Mouse (Mus musculus) lung, embryonic 16.5 days (tissue): ENCODE measurements around the gene Pik3cb. TPM values are rescaled to one million over a fixed set of nuclear protein-coding genes. Genes with fewer than 3 reads are reported as not detected.

Experiments
- ATAC-seq: fragments of 200-750 bp; cut with Nextera tagmentation; 2 replicates; pipeline ENCODE4 v1.8.0; 2017; ENCODE audit warnings: low read depth, mild to moderate bottlenecking, moderate library complexity
- H3K27ac ChIP-seq: fragments of 300-500 bp; sonication (generic); 2 replicates; pipeline ENCODE4 v1.5.1; 2014; ENCODE audit warnings: mild to moderate bottlenecking, control low read depth, low read length
- H3K27me3 ChIP-seq: fragments of 300-500 bp; sonication (generic); 2 replicates; pipeline ENCODE4 v1.6.1; 2014; ENCODE audit warnings: low read depth, low read length, mixed read lengths; ENCODE audit not compliant: control insufficient read depth, insufficient read depth
- H3K36me3 ChIP-seq: fragments of 300-500 bp; sonication (generic); 2 replicates; pipeline ENCODE4 v1.6.1; 2014; ENCODE audit warnings: low read length; ENCODE audit not compliant: control insufficient read depth, insufficient read depth
- H3K4me1 ChIP-seq: fragments of 300-500 bp; sonication (generic); replicated peaks from 2 replicates; pipeline ENCODE4 v1.6.1; 2014; ENCODE audit warnings: low read length, mixed read lengths; ENCODE audit not compliant: control insufficient read depth, insufficient read depth
- H3K4me2 ChIP-seq: fragments of 300-500 bp; sonication (generic); 2 replicates; pipeline ENCODE4 v1.6.1; 2014; ENCODE audit warnings: low read depth, low read length, control low read depth
- H3K4me3 ChIP-seq: fragments of 300-500 bp; sonication (generic); 2 replicates; pipeline ENCODE4 v1.5.1; 2014; ENCODE audit warnings: mild to moderate bottlenecking, low read length, control low read depth
- H3K9ac ChIP-seq: fragments of 300-500 bp; sonication (generic); 2 replicates; pipeline ENCODE4 v1.6.1; 2014; ENCODE audit warnings: low read length, control low read depth
- H3K9me3 ChIP-seq: fragments of 300-500 bp; sonication (generic); 2 replicates; pipeline ENCODE4 v1.6.1; 2016; ENCODE audit warnings: low read length; ENCODE audit not compliant: control insufficient read depth
- WGBS: fragments of 180-500 bp; shearing (Covaris S2); extraction: QIAGEN DNeasy Blood & Tissue Kit; methylation state at CpG from one replicate; pipeline ENCODE4 v1.1.7; 2014; 5-methylcytosine and 5-hydroxymethylcytosine counted together
- polyA plus RNA-seq: library from polyadenylated mRNA; unstranded; fragments of >200 nt; fragmentation: Nextera tagmentation; extraction: Ambion mirVana; gene quantifications from 2 replicates; pipeline ENCODE4 v1.2.1, GENCODE M21; 2015

Pik3cb gene
- 1.3 and 1.6 TPM in 2 replicates for polyA plus RNA-seq

DNA sequence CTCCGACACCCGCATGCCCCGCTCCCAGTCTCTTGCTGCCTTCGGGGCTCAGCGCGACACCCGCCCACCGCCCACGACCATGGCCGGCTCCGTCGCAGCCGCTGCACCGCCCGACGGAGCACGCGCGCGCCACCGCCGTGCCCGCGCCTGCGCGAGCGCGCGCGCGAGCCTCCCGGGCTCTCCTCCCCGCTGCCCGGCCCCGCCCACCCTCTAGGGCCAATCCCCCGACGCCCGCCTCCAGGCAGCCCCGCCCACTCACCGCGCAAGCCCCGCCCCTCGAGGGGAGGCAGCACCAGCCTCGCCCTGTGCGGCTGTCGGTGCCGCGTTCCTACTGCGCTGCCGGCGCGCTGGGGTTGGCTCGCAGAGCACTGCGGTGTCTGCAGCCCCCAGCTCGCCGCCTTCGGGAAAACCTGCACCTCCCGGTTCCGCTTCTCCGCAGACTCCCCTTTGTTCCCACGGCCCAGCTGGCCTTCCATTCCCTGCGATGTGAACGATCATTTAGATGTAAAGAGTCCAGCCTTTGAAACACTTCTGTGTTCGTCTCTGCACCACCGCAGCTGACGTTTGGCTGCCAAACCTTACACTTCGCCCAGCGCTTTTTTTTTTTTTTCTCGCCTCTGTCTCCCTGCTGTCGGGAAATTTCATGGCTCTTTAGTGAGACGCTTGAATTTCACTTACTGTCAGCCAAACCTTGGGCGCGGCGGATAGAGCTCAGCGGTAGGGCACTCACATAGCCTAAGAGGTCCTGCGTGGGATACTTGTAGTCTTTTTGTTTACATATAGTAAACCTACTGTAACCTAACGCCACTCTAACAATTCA is at the start of gene Pik3cb:
Gene Pik3cb (minus strand): TSS at position 559 of the 820 bp plus-strand sequence.
- Histone ChIP-seq H3K4me3 (peak within 1 kb of the TSS; percentile 84), H3K9me3 (no peaks in the 10 kb centered on the region), H3K9ac (peak within 1 kb of the TSS; percentile 83), H3K36me3 (no peaks in the 10 kb centered on the region), H3K4me1 (peaks cover 2% of the 10 kb centered on the region; the same call in 1 of the 2 replicates), H3K27me3 (peaks cover 5% of the 10 kb centered on the region), H3K4me2 (peak within 1 kb of the TSS; percentile 75), H3K27ac (peak within 1 kb of the TSS; percentile 73)
- peak; percentile 99 for ATAC-seq
- WGBS, result under 1% methylated on average over 67 of the region's 77 CpGs

DNA sequence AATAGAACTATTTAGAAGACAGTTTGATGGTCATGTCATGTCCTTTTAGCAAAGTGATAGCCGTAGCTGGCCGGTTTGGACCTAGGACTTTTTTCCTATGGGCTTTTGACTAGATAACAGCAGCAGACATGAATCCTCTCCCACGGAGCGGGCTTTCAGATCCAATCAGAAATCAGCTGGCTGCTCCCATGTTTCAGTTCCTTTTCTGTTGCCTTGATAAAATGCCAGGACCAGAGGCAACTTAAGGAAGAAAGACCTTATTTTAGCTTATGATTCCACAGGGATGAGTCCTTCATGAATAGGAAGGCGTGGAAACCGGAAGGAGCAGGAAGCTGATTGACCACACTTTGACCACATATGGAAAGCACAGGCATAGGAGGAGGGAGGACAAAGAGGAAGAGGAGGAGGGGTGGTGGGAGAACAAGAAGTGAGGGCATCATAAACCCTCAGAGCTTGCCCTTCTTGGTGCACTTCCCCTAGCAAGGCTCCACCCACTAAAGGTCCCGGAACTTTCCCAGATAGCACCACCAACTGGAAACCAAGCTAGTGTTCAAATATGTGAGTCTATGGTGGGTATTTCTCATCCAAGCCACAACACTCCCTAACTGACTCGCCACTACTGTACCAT is 42.7 kb upstream of the Pik3cb start:
- H3K4me3 ChIP-seq, result no peak overlapping the region
- no peak for ATAC-seq
- H3K4me2 ChIP-seq, result no peak overlapping the region
- H3K36me3 ChIP-seq, result no peaks in the 10 kb centered on the region
- H3K27ac ChIP-seq, result no peak overlapping the region
- WGBS, result 81% methylated on average over 8 of the region's 8 CpGs
- H3K4me1 ChIP-seq, result no peaks in the 10 kb centered on the region
- no peaks in the 10 kb centered on the region for H3K27me3 ChIP-seq
- no peaks in the 10 kb centered on the region for H3K9me3 ChIP-seq
- H3K9ac ChIP-seq, result no peak overlapping the region

DNA sequence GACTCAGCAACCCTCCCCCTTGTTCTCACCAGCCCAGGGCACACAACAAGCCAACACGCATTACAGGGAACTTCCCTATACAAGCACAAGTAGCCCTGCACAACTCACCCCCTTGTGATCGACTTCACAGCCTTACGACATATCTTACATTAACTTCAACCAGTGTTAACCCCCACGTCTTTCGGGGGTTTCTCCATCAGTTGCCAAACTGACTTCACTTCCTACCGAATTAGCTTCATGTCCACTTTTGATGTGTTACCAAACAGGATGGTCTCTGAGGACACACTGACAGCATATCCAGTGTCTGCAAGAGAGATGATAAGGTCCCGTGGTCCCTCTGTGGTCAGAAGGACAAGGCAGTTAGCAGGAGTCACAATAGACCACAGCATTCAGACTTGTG is 41.7 kb upstream of the Pik3cb start:
- Histone ChIP-seq H3K27ac (no peak overlapping the region), H3K4me3 (no peak overlapping the region)
- ATAC-seq, result no peak

DNA sequence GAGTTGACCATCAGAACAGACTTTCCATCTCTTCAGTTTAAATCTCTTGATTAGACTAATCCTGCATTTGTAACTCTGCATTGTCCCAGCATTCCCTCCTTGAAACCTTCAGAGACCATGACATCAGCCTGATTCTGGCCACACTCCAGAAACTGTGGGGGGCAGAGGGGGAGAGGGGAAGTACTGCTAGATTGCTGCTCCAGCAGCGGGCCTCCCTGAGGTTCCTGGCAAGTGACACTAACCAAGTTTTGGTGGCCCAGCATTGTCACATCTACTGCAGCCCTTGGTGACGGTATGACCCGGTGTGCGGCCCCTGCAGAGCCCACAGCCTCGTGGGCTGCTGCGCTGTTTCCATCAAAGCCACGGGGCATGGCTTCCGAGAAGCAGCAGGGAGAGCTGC is 39.9 kb upstream of the Pik3cb start:
- no peak overlapping the region for H3K4me3 ChIP-seq
- H3K4me1 ChIP-seq, result no peaks in the 10 kb centered on the region
- H3K9me3 ChIP-seq, result no peaks in the 10 kb centered on the region
- ATAC-seq, result no peak
- 58% methylated on average over 8 of the region's 8 CpGs for WGBS
- no peak overlapping the region for H3K27ac ChIP-seq
- H3K9ac ChIP-seq, result no peak overlapping the region
- no peak overlapping the region for H3K4me2 ChIP-seq
- no peaks in the 10 kb centered on the region for H3K36me3 ChIP-seq
- no peaks in the 10 kb centered on the region for H3K27me3 ChIP-seq

More for the DNA sequence above, 41.7 kb upstream of the Pik3cb start:
- Histone ChIP-seq H3K36me3 (no peaks in the 10 kb centered on the region), H3K4me2 (no peak overlapping the region), H3K27me3 (no peaks in the 10 kb centered on the region), H3K9ac (no peak overlapping the region), H3K9me3 (no peaks in the 10 kb centered on the region), H3K4me1 (no peaks in the 10 kb centered on the region)
- 76% methylated on average over 7 of the region's 7 CpGs for WGBS

DNA sequence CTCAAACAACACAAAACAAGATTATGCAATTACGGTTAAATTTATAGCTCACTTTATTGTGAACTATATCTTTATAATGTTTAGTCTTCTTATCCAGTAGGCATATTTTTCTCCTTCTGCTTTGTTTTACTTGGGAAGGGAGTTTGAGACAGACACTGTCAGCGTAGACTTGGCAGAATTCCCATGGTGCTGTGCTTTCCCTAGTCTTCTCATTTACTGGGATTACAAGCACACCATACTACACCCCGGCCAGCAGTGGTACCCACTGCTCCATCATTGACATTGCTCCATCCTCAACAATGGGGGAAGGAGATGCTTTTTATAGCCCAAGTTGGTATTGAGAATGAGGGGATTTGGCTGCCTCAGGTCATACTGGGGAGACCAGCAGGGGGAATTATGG is 38.3 kb upstream of the Pik3cb start:
- Histone ChIP-seq H3K4me1 (no peaks in the 10 kb centered on the region), H3K36me3 (no peaks in the 10 kb centered on the region), H3K27me3 (no peaks in the 10 kb centered on the region), H3K27ac (no peak overlapping the region), H3K9ac (no peak overlapping the region), H3K4me2 (no peak overlapping the region), H3K9me3 (no peaks in the 10 kb centered on the region), H3K4me3 (no peak overlapping the region)
- no peak for ATAC-seq
- 73% methylated on average over 3 of the region's 3 CpGs for WGBS

DNA sequence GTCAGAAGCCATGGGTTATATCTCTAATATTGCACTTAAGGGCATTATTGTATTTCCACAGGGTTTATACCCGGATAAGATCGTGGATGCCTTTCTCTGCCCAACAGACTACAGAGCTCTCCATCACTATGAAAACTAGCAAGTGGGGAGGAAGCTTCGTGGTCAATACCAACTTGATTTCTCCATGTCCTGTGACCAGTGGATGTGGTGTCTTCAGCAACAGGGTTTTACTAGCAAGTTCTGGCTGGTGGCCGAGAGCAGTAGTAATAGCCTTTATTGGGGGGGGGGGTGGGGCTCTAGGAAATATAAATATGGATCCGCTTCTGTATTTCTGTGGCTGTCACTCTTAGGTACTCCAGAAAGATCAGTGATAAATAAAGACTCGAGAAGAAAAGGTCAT is 35.4 kb upstream of the Pik3cb start:
- H3K27me3 ChIP-seq, result no peaks in the 10 kb centered on the region
- no peaks in the 10 kb centered on the region for H3K36me3 ChIP-seq
- no peaks in the 10 kb centered on the region for H3K4me1 ChIP-seq
- H3K27ac ChIP-seq, result no peak overlapping the region
- ATAC-seq, result no peak
- WGBS, result 71% methylated on average over 6 of the region's 6 CpGs
- no peaks in the 10 kb centered on the region for H3K9me3 ChIP-seq
- no peak overlapping the region for H3K4me2 ChIP-seq
- no peak overlapping the region for H3K9ac ChIP-seq
- H3K4me3 ChIP-seq, result no peak overlapping the region

DNA sequence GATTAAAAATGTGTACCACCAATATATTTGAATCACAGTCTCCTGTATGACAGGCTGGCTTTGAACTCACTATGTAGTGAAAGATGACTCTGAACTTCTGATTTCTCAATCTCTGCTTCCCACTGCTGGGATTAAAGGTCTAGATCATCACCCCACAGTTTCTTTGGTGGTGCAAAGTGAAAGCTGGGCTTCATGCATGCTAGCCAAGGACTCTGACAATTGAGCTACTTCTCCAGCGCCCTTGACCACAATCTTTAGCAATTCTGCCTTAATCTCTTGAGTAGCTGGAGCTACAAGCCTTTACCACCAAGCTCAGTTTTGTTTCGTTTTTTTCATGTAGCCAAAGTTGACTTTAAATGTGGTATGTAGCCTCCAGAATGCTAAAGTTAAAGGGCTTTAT is 32.4 kb upstream of the Pik3cb start:
- Histone ChIP-seq H3K27ac (no peak overlapping the region), H3K27me3 (no peaks in the 10 kb centered on the region), H3K9me3 (no peaks in the 10 kb centered on the region), H3K4me1 (no peaks in the 10 kb centered on the region), H3K4me2 (no peak overlapping the region), H3K36me3 (no peaks in the 10 kb centered on the region), H3K9ac (no peak overlapping the region), H3K4me3 (no peak overlapping the region)
- no peak for ATAC-seq
- WGBS, result 61% methylated on average over 2 of the region's 2 CpGs

DNA sequence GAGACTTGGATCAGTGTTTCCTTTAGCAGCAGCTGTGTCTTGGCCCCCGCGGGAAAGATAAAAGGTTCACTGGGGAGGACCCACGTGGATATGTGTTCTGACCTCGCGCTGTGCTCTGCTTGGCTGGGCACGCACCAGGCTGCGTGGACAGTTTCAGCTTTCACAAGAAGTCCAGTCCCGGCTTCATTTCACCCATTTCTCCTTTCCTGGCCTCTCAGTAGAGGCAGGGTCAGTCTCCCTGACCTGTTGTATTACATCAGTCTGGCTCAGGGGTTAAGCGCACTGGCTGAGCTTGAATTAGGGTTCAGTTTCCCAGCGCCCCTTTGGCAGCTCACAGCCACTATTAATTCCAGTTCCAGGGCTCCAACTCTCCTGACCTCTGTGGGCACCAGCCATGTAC is 30.8 kb upstream of the Pik3cb start:
- Histone ChIP-seq H3K27me3 (no peaks in the 10 kb centered on the region), H3K36me3 (no peaks in the 10 kb centered on the region), H3K4me1 (no peaks in the 10 kb centered on the region), H3K9me3 (no peaks in the 10 kb centered on the region), H3K27ac (no peak overlapping the region), H3K9ac (no peak overlapping the region), H3K4me2 (no peak overlapping the region), H3K4me3 (no peak overlapping the region)
- ATAC-seq, result no peak
- WGBS, result 70% methylated on average over 10 of the region's 10 CpGs

DNA sequence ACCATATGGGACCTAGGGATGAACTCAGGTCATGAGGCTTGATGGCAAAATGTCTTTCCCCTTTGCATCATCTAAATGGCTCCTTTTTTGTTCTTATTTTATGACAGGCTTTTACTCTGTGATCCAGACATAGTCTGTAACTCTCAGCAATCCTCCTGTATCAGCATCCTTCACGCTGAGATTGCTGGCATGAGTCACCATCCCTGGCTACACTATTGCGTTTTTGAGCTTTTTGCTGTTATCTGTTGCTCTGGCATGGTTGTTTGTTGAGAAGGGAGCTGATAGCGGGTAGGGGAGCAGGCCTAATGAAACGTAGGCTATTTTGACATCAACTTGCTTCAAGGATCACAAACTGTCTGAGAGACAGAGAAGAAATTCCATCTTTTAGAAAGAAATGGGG is 28.6 kb upstream of the Pik3cb start:
- Histone ChIP-seq H3K4me1 (no peaks in the 10 kb centered on the region), H3K9ac (no peak overlapping the region), H3K36me3 (no peaks in the 10 kb centered on the region), H3K4me3 (no peak overlapping the region), H3K27ac (no peak overlapping the region), H3K9me3 (no peaks in the 10 kb centered on the region), H3K27me3 (no peaks in the 10 kb centered on the region), H3K4me2 (no peak overlapping the region)
- no peak for ATAC-seq
- WGBS, result 42% methylated on average over 4 of the region's 4 CpGs
